Mouse (Mus musculus): ENCODE data around the gene 1700020D05Rik. TPM values are rescaled to one million over a fixed set of nuclear protein-coding genes. Genes with fewer than 3 reads are reported as not detected.

Gene 1700020D05Rik
- total RNA-seq, 2 experiments from 2014 or later: 2.8 TPM; not detected in 1

- ATAC-seq (replicated peaks; ENCODE audit: poor library complexity, severe bottlenecking): no peak
Observed at GRCm38 (mm10) chr19:5477004-5477667, 26.5 kb downstream of the 1700020D05Rik start.

GRCm38 (mm10) chr19:5475069-5475714 is 28.4 kb downstream of the 1700020D05Rik start:
- no peak for ATAC-seq (replicated peaks; ENCODE audit: poor library complexity, severe bottlenecking)

- ATAC-seq (replicated peaks; ENCODE audit: poor library complexity, severe bottlenecking): peak; percentile 40; the same call in 1 of the 2 replicates
Observed at GRCm38 (mm10) chr19:5474281-5475068, 29.1 kb downstream of the 1700020D05Rik start.

GRCm38 (mm10) chr19:5473720-5474119 is 29.9 kb downstream of the 1700020D05Rik start, which contains the start of gene Efemp2:
TSS of gene Efemp2 (plus strand) at chr19:5473954.
- peak; percentile 71 for ATAC-seq (replicated peaks; ENCODE audit: poor library complexity, severe bottlenecking)

- ATAC-seq (replicated peaks; ENCODE audit: poor library complexity, severe bottlenecking): no peak
Observed at GRCm38 (mm10) chr19:5472857-5473256, 30.7 kb downstream of the 1700020D05Rik start.

- no peak for ATAC-seq (replicated peaks; ENCODE audit: poor library complexity, severe bottlenecking)
Observed at GRCm38 (mm10) chr19:5471846-5472245, 31.7 kb downstream of the 1700020D05Rik start.

- peak; percentile 45; the same call in 1 of the 2 replicates for ATAC-seq (replicated peaks; ENCODE audit: poor library complexity, severe bottlenecking)
Observed at GRCm38 (mm10) chr19:5468374-5468773, 35.2 kb downstream of the 1700020D05Rik start, which contains the start of gene Ctsw. TSS of gene Ctsw (minus strand) at chr19:5468507.

GRCm38 (mm10) chr19:5466916-5467500 is 36.6 kb downstream of the 1700020D05Rik start:
- ATAC-seq (replicated peaks; ENCODE audit: poor library complexity, severe bottlenecking): no peak

GRCm38 (mm10) chr19:5465037-5465436 is 38.5 kb downstream of the 1700020D05Rik start:
- ATAC-seq (replicated peaks; ENCODE audit: poor library complexity, severe bottlenecking): no peak

GRCm38 (mm10) chr19:5463791-5464562 is 39.6 kb downstream of the 1700020D05Rik start:
- ATAC-seq (replicated peaks; ENCODE audit: poor library complexity, severe bottlenecking): peak; percentile 20; the same call in 1 of the 2 replicates

GRCm38 (mm10) chr19:5463212-5463611 is 40.4 kb downstream of the 1700020D05Rik start:
- ATAC-seq (replicated peaks; ENCODE audit: poor library complexity, severe bottlenecking): no peak

- ATAC-seq (replicated peaks; ENCODE audit: poor library complexity, severe bottlenecking): no peak
Observed at GRCm38 (mm10) chr19:5461411-5461810, 42.2 kb downstream of the 1700020D05Rik start.

GRCm38 (mm10) chr19:5460465-5460911 is 43.1 kb downstream of the 1700020D05Rik start, which contains the start of gene Fibp:
TSS of gene Fibp (plus strand) at chr19:5460615.
- peak; percentile 68 for ATAC-seq (replicated peaks; ENCODE audit: poor library complexity, severe bottlenecking)

GRCm38 (mm10) chr19:5459896-5460295 is 43.7 kb downstream of the 1700020D05Rik start:
- no peak for ATAC-seq (replicated peaks; ENCODE audit: poor library complexity, severe bottlenecking)

GRCm38 (mm10) chr19:5459019-5459418 is 44.6 kb downstream of the 1700020D05Rik start:
- ATAC-seq (replicated peaks; ENCODE audit: poor library complexity, severe bottlenecking): no peak

- no peak for ATAC-seq (replicated peaks; ENCODE audit: poor library complexity, severe bottlenecking)
Observed at GRCm38 (mm10) chr19:5457746-5458442, 45.7 kb downstream of the 1700020D05Rik start, which contains the start of gene Ccdc85b. TSS of gene Ccdc85b (minus strand) at chr19:5457894.

- ATAC-seq (replicated peaks; ENCODE audit: poor library complexity, severe bottlenecking): peak; percentile 77
Observed at GRCm38 (mm10) chr19:5456922-5457745, 46.5 kb downstream of the 1700020D05Rik start.
